Mouse (Mus musculus) liver, adult 2 months (tissue): Measurements from ENCODE around the gene Hist2h3b.

Experiments used
- CTCF ChIP-seq: fragments of 200-500 bp; IDR thresholded peaks from 2 replicates; pipeline ENCODE4 v1.5.1; 2011; ENCODE audit warnings: low read depth, low read length, control low read depth
- POLR2A ChIP-seq: fragments of 200-500 bp; IDR thresholded peaks from 2 replicates; pipeline ENCODE4 v1.6.1; 2011; ENCODE audit warnings: low read length, control low read depth; ENCODE audit not compliant: insufficient read depth; ENCODE audit errors: extremely low read depth

GRCm38 (mm10) chr3:96230404-96230803 lies 38.0 kb upstream of the Hist2h3b start:
- TF ChIP-seq CTCF (no peak), POLR2A (no peak)
